ENCODE assay signal across 15 mouse cellular contexts in genomic region chr17:71093793-71094192, GRCm38 (mm10).
A peak's percentile ranks its signal among the peaks of the same experiment; 100 is the strongest.
DNase-seq lines count a peak whose midpoint lies in the region; ATAC-seq lines count a peak whose summit lies in the region.
"Had no signal": no experiment of that assay in that cellular context is flagged by ENCODE, and none has a peak within 500 bp of the region (broad histone marks: within the 10 kb centered on the region; RNA-seq: fewer than 3 reads in every experiment).

No protein-coding gene starts in this region.

- H3K4me2 ChIP-seq in heart, embryonic 16.5 days (ENCODE audit: low read depth, low read length) = no peak overlapping the region
- H3K4me2 ChIP-seq: embryonic facial prominence, embryonic 13.5 days; liver, embryonic 15.5 days; midbrain, embryonic 15.5 days had no signal

- peak overlapping the region; percentile 17; the same call in 1 of the 2 replicates for H3K27ac ChIP-seq in heart, embryonic 16.5 days (ENCODE audit: low read length)
- H3K27ac ChIP-seq: embryonic facial prominence, embryonic 13.5 days; liver, embryonic 15.5 days; midbrain, embryonic 15.5 days had no signal

- ATAC-seq in heart, embryonic 16.5 days (replicated peaks; ENCODE audit: extremely low read depth, insufficient read depth, low FRiP score) = no peak; the same call in 1 of the 2 replicates
- peak; percentile 92 for ATAC-seq in megakaryocyte, adult 5-6 weeks (ENCODE audit: poor library complexity, severe bottlenecking)
- ATAC-seq: inflammation-experienced regulatory T-cells, adult 6 months; midbrain, embryonic 15.5 days had no signal

- 50% methylated on average over 5 of the region's 5 CpGs for WGBS in heart, embryonic 16.5 days

- no peak overlapping the region for H3K9ac ChIP-seq in heart, embryonic 16.5 days (ENCODE audit: low read length)
- H3K9ac ChIP-seq: embryonic facial prominence, embryonic 13.5 days; liver, embryonic 15.5 days; midbrain, embryonic 15.5 days had no signal

- H3K9me3 ChIP-seq in heart, embryonic 16.5 days (replicated peaks; ENCODE audit: control insufficient read depth, low read length) = no peaks in the 10 kb centered on the region
- H3K9me3 ChIP-seq: embryonic facial prominence, embryonic 13.5 days; liver, embryonic 15.5 days; midbrain, embryonic 15.5 days had no signal

- peaks cover 28% of the 10 kb centered on the region for H3K4me1 ChIP-seq in heart, embryonic 16.5 days (ENCODE audit: control insufficient read depth, insufficient read depth, low read length)
- H3K4me1 ChIP-seq: midbrain, embryonic 15.5 days had no signal

- peaks cover 35% of the 10 kb centered on the region for H3K36me3 ChIP-seq in heart, embryonic 16.5 days (ENCODE audit: control insufficient read depth, insufficient read depth)
- H3K36me3 ChIP-seq: embryonic facial prominence, embryonic 13.5 days; liver, embryonic 15.5 days; midbrain, embryonic 15.5 days had no signal

- intact Hi-C loops in heart, postnatal 25 days (cut with DNase I) = no loop called here
- intact Hi-C loops in left cerebral cortex, postnatal 25 days (cut with DNase I) = no loop called here

- no peak for DNase-seq in heart, postnatal 25 days (ENCODE audit: low spot score)
- DNase-seq in adipocyte (ENCODE audit: low spot score) = peak; percentile 40
- peak; percentile 95 for DNase-seq in gonadal fat pad, adult 2 months (ENCODE audit: low read depth)
- no peak for DNase-seq in left cerebral cortex, postnatal 25 days (ENCODE audit: low spot score in 2 of 2)
- DNase-seq in right cerebral cortex, postnatal 4 days = no peak
- DNase-seq: cerebellum, adult 9-10 months; heart, postnatal 10 days; thymus, adult 2 months had no signal

- H3K27me3 ChIP-seq in heart, embryonic 16.5 days (ENCODE audit: control insufficient read depth, insufficient read depth, low read length) = no peaks in the 10 kb centered on the region
- H3K27me3 ChIP-seq: CH12.LX; embryonic facial prominence, embryonic 13.5 days; liver, embryonic 15.5 days; midbrain, embryonic 15.5 days had no signal

- H3K4me3 ChIP-seq in heart, embryonic 16.5 days (ENCODE audit: low read length) = no peak overlapping the region
- H3K4me3 ChIP-seq: embryonic facial prominence, embryonic 13.5 days; liver, embryonic 15.5 days; midbrain, embryonic 15.5 days had no signal

Comparison
In these comparisons a context has a peak if more than half of its experiments do, and no peak if none do; other contexts are left out.
1. DNase-seq: peak in adipocyte (single experiment) and gonadal fat pad, adult 2 months (single experiment); none in heart, postnatal 25 days (single experiment), left cerebral cortex, postnatal 25 days (0 of 2) and right cerebral cortex, postnatal 4 days (single experiment).